In genomic region chr11:45055744-45056610, GRCm38 (mm10) we compare ENCODE assay signal across 26 mouse cellular contexts.
DNase-seq lines count a peak whose midpoint lies in the region; ATAC-seq and TF ChIP-seq lines count a peak whose summit lies in the region.
"Had no signal": no experiment of that assay in that cellular context is flagged by ENCODE, and none has a peak within 500 bp of the region (broad histone marks: within the 10 kb centered on the region; RNA-seq: fewer than 3 reads in every experiment).

No protein-coding gene starts in this region.

- H3K4me2 ChIP-seq in forebrain, embryonic 14.5 days (ENCODE audit: low read length): no peak overlapping the region
- no peak overlapping the region for H3K4me2 ChIP-seq in forebrain, embryonic 12.5 days
- no peak overlapping the region for H3K4me2 ChIP-seq in hindbrain, embryonic 15.5 days
- no peak overlapping the region for H3K4me2 ChIP-seq in hindbrain, postnatal 0 days (ENCODE audit: low read depth, low read length)
- H3K4me2 ChIP-seq in forebrain, postnatal 0 days (ENCODE audit: low read depth): no peak overlapping the region
- H3K4me2 ChIP-seq: heart, embryonic 11.5 days had no signal

- H3K27ac ChIP-seq in forebrain, embryonic 14.5 days (ENCODE audit: low read depth, low read length): peak overlapping the region; percentile 14; the same call in 1 of the 2 replicates
- no peak overlapping the region for H3K27ac ChIP-seq in forebrain, embryonic 12.5 days
- peak overlapping the region; percentile 55; the same call in 1 of the 2 replicates for H3K27ac ChIP-seq in hindbrain, embryonic 15.5 days (replicated peaks)
- H3K27ac ChIP-seq in hindbrain, postnatal 0 days: no peak overlapping the region
- no peak overlapping the region; the same call in 1 of the 2 replicates for H3K27ac ChIP-seq in forebrain, postnatal 0 days (ENCODE audit: low read depth, low read length)
- H3K27ac ChIP-seq: gastrocnemius, adult 2 months; liver, embryonic 14.5 days; macrophage had no signal

- no peak overlapping the region for H3K9ac ChIP-seq in forebrain, embryonic 14.5 days (ENCODE audit: low read length)
- no peak overlapping the region for H3K9ac ChIP-seq in forebrain, embryonic 12.5 days
- no peak overlapping the region for H3K9ac ChIP-seq in hindbrain, embryonic 15.5 days
- H3K9ac ChIP-seq in hindbrain, postnatal 0 days (replicated peaks; ENCODE audit: low read length): no peak overlapping the region
- no peak overlapping the region for H3K9ac ChIP-seq in forebrain, postnatal 0 days
- H3K9ac ChIP-seq: liver, embryonic 14.5 days had no signal

- 46% methylated on average over 7 of the region's 7 CpGs for WGBS in forebrain, embryonic 14.5 days
- 65% methylated on average over 7 of the region's 7 CpGs for WGBS in forebrain, embryonic 12.5 days
- 57% methylated on average over 7 of the region's 7 CpGs for WGBS in hindbrain, embryonic 15.5 days
- WGBS in hindbrain, postnatal 0 days: 72% methylated on average over 7 of the region's 7 CpGs
- 32% methylated on average over 7 of the region's 7 CpGs for WGBS in forebrain, postnatal 0 days

- no peak overlapping the region for H3K4me3 ChIP-seq in forebrain, embryonic 14.5 days (ENCODE audit: low read depth, low read length)
- no peak overlapping the region for H3K4me3 ChIP-seq in forebrain, embryonic 12.5 days (replicated peaks)
- no peak overlapping the region for H3K4me3 ChIP-seq in hindbrain, embryonic 15.5 days
- no peak overlapping the region for H3K4me3 ChIP-seq in hindbrain, postnatal 0 days (ENCODE audit: low read length)
- no peak overlapping the region for H3K4me3 ChIP-seq in forebrain, postnatal 0 days (ENCODE audit: low read depth, low read length)
- H3K4me3 ChIP-seq: erythroblast, embryonic 14.5 days; gastrocnemius, adult 2 months had no signal

- peak; percentile 71 for ATAC-seq in forebrain, embryonic 14.5 days
- ATAC-seq in forebrain, embryonic 12.5 days (ENCODE audit: low FRiP score): no peak
- no peak for ATAC-seq in hindbrain, embryonic 15.5 days (ENCODE audit: low FRiP score, low read depth)
- ATAC-seq in hindbrain, postnatal 0 days: no peak
- ATAC-seq in forebrain, postnatal 0 days: peak; percentile 87; the same call in 1 of the 2 replicates
- ATAC-seq: intestine, postnatal 0 days had no signal

- H3K9me3 ChIP-seq in forebrain, embryonic 14.5 days (replicated peaks; ENCODE audit: control insufficient read depth, low read length): no peaks in the 10 kb centered on the region
- H3K9me3 ChIP-seq in forebrain, embryonic 12.5 days: no peaks in the 10 kb centered on the region
- no peaks in the 10 kb centered on the region for H3K9me3 ChIP-seq in hindbrain, embryonic 15.5 days
- H3K9me3 ChIP-seq in hindbrain, postnatal 0 days (ENCODE audit: low read length): no peaks in the 10 kb centered on the region
- no peaks in the 10 kb centered on the region for H3K9me3 ChIP-seq in forebrain, postnatal 0 days (ENCODE audit: low read length)

- peak; percentile 54 for DNase-seq in forebrain, embryonic 14.5 days (ENCODE audit: low spot score)
- no peak for DNase-seq in hindbrain, postnatal 0 days (ENCODE audit: low spot score)
- DNase-seq in brain, adult 2 months (ENCODE audit: low read depth, low spot score): peak; percentile 12
- peak; percentile 47 for DNase-seq in forebrain, postnatal 0 days
- no peak for DNase-seq in kidney, postnatal 10 days
- DNase-seq: adrenal gland, postnatal 14 days; cerebellum, adult 2 months; cerebellum, postnatal 14 days; gastrocnemius, adult 2 months; gastrocnemius, postnatal 36 days; heart, adult 18-20 months; heart, postnatal 36 days; kidney, adult 9 months; kidney, postnatal 14 days; liver; lung, adult 2 months; lung, postnatal 10 days; right cerebral cortex, postnatal 4 days; thymus, postnatal 4 days had no signal

- H3K36me3 ChIP-seq in forebrain, embryonic 14.5 days (ENCODE audit: control insufficient read depth, insufficient read depth, low read length): no peaks in the 10 kb centered on the region
- H3K36me3 ChIP-seq in forebrain, embryonic 12.5 days (replicated peaks): no peaks in the 10 kb centered on the region
- H3K36me3 ChIP-seq in hindbrain, embryonic 15.5 days: no peaks in the 10 kb centered on the region
- no peaks in the 10 kb centered on the region for H3K36me3 ChIP-seq in hindbrain, postnatal 0 days (ENCODE audit: insufficient read depth, low read length)
- no peaks in the 10 kb centered on the region for H3K36me3 ChIP-seq in forebrain, postnatal 0 days (ENCODE audit: insufficient read depth)

- H3K27me3 ChIP-seq in forebrain, embryonic 14.5 days (replicated peaks; ENCODE audit: control insufficient read depth, insufficient read depth, low read length): no peaks in the 10 kb centered on the region
- no peaks in the 10 kb centered on the region for H3K27me3 ChIP-seq in forebrain, embryonic 12.5 days
- H3K27me3 ChIP-seq in hindbrain, embryonic 15.5 days: no peaks in the 10 kb centered on the region
- H3K27me3 ChIP-seq in hindbrain, postnatal 0 days (ENCODE audit: insufficient read depth, low read length): no peaks in the 10 kb centered on the region
- no peaks in the 10 kb centered on the region for H3K27me3 ChIP-seq in forebrain, postnatal 0 days (ENCODE audit: insufficient read depth, low read length)

- no peaks in the 10 kb centered on the region for H3K4me1 ChIP-seq in forebrain, embryonic 14.5 days (ENCODE audit: control insufficient read depth, insufficient read depth, low read length)
- 0 out of 2 replicates have a peak, but pooled peaks cover 3% of the 10 kb centered on the region for H3K4me1 ChIP-seq in forebrain, embryonic 12.5 days
- no peaks in the 10 kb centered on the region for H3K4me1 ChIP-seq in hindbrain, embryonic 15.5 days (replicated peaks)
- no peaks in the 10 kb centered on the region for H3K4me1 ChIP-seq in hindbrain, postnatal 0 days (ENCODE audit: insufficient read depth, low read length)
- no peaks in the 10 kb centered on the region for H3K4me1 ChIP-seq in forebrain, postnatal 0 days (ENCODE audit: insufficient read depth)

- no peak for TF ChIP-seq CTCF in hindbrain, postnatal 0 days (IDR thresholded peaks at IDR 0.05; ENCODE audit: low read depth)
- no peak for TF ChIP-seq CTCF in forebrain, postnatal 0 days (IDR thresholded peaks at IDR 0.05; ENCODE audit: low read depth)

Comparison
In these comparisons a context has a peak if more than half of its experiments do, and no peak if none do; other contexts are left out.
1. ATAC-seq: peak in forebrain, embryonic 14.5 days (single experiment) and forebrain, postnatal 0 days (single experiment); none in forebrain, embryonic 12.5 days (single experiment), hindbrain, embryonic 15.5 days (single experiment) and hindbrain, postnatal 0 days (single experiment).
2. H3K27ac ChIP-seq: peak in forebrain, embryonic 14.5 days (single experiment) and hindbrain, embryonic 15.5 days (single experiment); none in forebrain, embryonic 12.5 days (single experiment), hindbrain, postnatal 0 days (single experiment) and forebrain, postnatal 0 days (single experiment).
3. DNase-seq: peak in forebrain, embryonic 14.5 days (single experiment), brain, adult 2 months (single experiment) and forebrain, postnatal 0 days (single experiment); none in hindbrain, postnatal 0 days (single experiment) and kidney, postnatal 10 days (single experiment).